Mouse (Mus musculus) brain, embryonic 14.5 days (tissue): Measurements from ENCODE around the gene Gm2030. TPM values are rescaled to one million over a fixed set of nuclear protein-coding genes. Genes with fewer than 3 reads are reported as not detected.
"Not testable (repeated sequence)": the region's sequence is repeated elsewhere in the genome, so short reads cannot be mapped to it uniquely, and the experiment has no call there.

Experiments
- DNase-seq: peaks from one replicate; pipeline ENCODE4 v3.0.0-alpha.2; 2011; ENCODE audit warnings: low read depth
- polyA plus RNA-seq: library from polyadenylated mRNA; depleted of rRNA; stranded (reverse); fragments of >200 nt; gene quantifications from 2 replicates; pipeline ENCODE4 v1.2.3, GENCODE M21; 2012; rRNA removed

The Gm2030 gene
- not detected in 2 replicates for polyA plus RNA-seq

DNA sequence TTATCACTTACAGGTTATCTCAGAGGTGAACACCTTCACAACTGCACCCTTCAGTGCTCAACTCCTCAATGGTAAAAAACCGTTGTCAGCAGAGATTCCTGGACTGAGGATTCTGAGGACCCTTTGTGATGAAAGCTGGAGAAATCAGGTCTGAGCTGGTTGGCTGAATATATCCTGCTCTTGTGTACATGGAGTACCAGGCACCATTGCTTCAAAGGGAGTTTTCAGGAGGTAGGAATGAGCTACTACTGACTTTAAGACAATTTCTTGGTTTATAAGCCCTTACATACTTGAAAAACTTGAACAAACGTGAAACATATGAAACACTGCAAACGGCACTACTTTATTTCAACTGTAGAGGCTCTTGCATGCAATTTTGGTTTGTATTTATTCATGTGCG, at the start of gene Gm2030:
Gm2030 (minus strand) TSS at position 101 of the 400 bp plus-strand sequence.
- not testable (repeated sequence) for DNase-seq

Other genes with a start within 250 kb of the Gm2030 start
- not detected in 2 replicates for gene Gm2012, start 78.7 kb downstream of the Gm2030 start, polyA plus RNA-seq
- not detected in 2 replicates for gene Slx, start 235.5 kb upstream of the Gm2030 start, polyA plus RNA-seq